Mouse (Mus musculus) hindbrain, embryonic 15.5 days (tissue): Measurements from ENCODE around the gene Micall2. TPM values are rescaled to one million over a fixed set of nuclear protein-coding genes. Genes with fewer than 3 reads are reported as not detected.
A peak's percentile ranks its signal among the peaks of the same experiment; 100 is the strongest.

Source experiments
- ATAC-seq: fragments of 200-750 bp; cut with Nextera tagmentation; 2 replicates; pipeline ENCODE4 v1.8.0; 2017; ENCODE audit warnings: low read depth, moderate number of reproducible peaks, moderate TSS enrichment; ENCODE audit not compliant: low FRiP score
- H3K27ac ChIP-seq: fragments of 300-500 bp; sonication (generic); replicated peaks from 2 replicates; pipeline ENCODE4 v1.5.1; 2015; ENCODE audit warnings: mild to moderate bottlenecking, inconsistent platforms
- H3K27me3 ChIP-seq: fragments of 300-500 bp; sonication (generic); 2 replicates; pipeline ENCODE4 v1.6.1; 2015; ENCODE audit warnings: control low read depth, inconsistent platforms
- H3K36me3 ChIP-seq: fragments of 300-500 bp; sonication (generic); 2 replicates; pipeline ENCODE4 v1.6.1; 2015; ENCODE audit warnings: control low read depth, inconsistent platforms
- H3K4me1 ChIP-seq: fragments of 300-500 bp; sonication (generic); replicated peaks from 2 replicates; pipeline ENCODE4 v1.6.1; 2015; ENCODE audit warnings: control low read depth, inconsistent platforms
- H3K4me2 ChIP-seq: fragments of 300-500 bp; sonication (generic); 2 replicates; pipeline ENCODE4 v1.6.1; 2015; ENCODE audit warnings: moderate library complexity, mild to moderate bottlenecking, inconsistent platforms
- H3K4me3 ChIP-seq: fragments of 300-500 bp; sonication (generic); 2 replicates; pipeline ENCODE4 v1.5.1; 2015; ENCODE audit warnings: mild to moderate bottlenecking, inconsistent platforms
- H3K9ac ChIP-seq: fragments of 300-500 bp; sonication (generic); 2 replicates; pipeline ENCODE4 v1.6.1; 2015; ENCODE audit warnings: inconsistent platforms
- H3K9me3 ChIP-seq: fragments of 300-500 bp; sonication (generic); 2 replicates; pipeline ENCODE4 v1.6.1; 2016; ENCODE audit warnings: control low read depth, inconsistent platforms
- WGBS: fragments of 180-500 bp; shearing (Covaris S2); methylation state at CpG from one replicate; pipeline ENCODE4 v1.1.7; 2015; 5-methylcytosine and 5-hydroxymethylcytosine counted together
- polyA plus RNA-seq: library from polyadenylated mRNA; unstranded; fragments of >200 nt; fragmentation: Nextera tagmentation; extraction: Ambion mirVana; gene quantifications from 2 replicates; pipeline ENCODE4 v1.2.1, GENCODE M21; 2015

Gene Micall2
- polyA plus RNA-seq, 1 experiment from 2014 or later = 12.2 TPM

- 26% methylated on average over 7 of the region's 7 CpGs for WGBS
- Histone ChIP-seq H3K9ac (no peak overlapping the region), H3K27ac (no peak overlapping the region), H3K4me1 (peaks cover 12% of the 10 kb centered on the region), H3K9me3 (no peaks in the 10 kb centered on the region), H3K36me3 (no peaks in the 10 kb centered on the region), H3K4me3 (no peak overlapping the region), H3K27me3 (no peaks in the 10 kb centered on the region), H3K4me2 (peak overlapping the region; percentile 42)
- peak; percentile 50; the same call in 1 of the 2 replicates for ATAC-seq
These were observed 41.1 kb downstream of the Micall2 start for GRCm38 (mm10) chr5:139694989-139695571.

- Histone ChIP-seq H3K27ac (peak overlapping the region; percentile 64), H3K4me2 (peak overlapping the region; percentile 42), H3K9me3 (no peaks in the 10 kb centered on the region)
These were observed 41.7 kb downstream of the Micall2 start for GRCm38 (mm10) chr5:139694292-139694988.

GRCm38 (mm10) chr5:139690791-139691190 lies 45.3 kb downstream of the Micall2 start:
- Histone ChIP-seq H3K9ac (no peak overlapping the region), H3K4me1 (peaks cover 27% of the 10 kb centered on the region), H3K36me3 (no peaks in the 10 kb centered on the region), H3K9me3 (no peaks in the 10 kb centered on the region), H3K27me3 (peaks cover under 1% of the 10 kb centered on the region; the same call in 1 of the 2 replicates), H3K27ac (no peak overlapping the region), H3K4me3 (no peak overlapping the region), H3K4me2 (no peak overlapping the region)
- no peak for ATAC-seq
- WGBS = 78% methylated on average over 9 of the region's 9 CpGs

More at GRCm38 (mm10) chr5:139694292-139694988, 41.7 kb downstream of the Micall2 start:
- H3K9ac ChIP-seq = no peak overlapping the region
- no peak overlapping the region for H3K4me3 ChIP-seq
- peak; percentile 36; the same call in 1 of the 2 replicates for ATAC-seq
- peaks cover 12% of the 10 kb centered on the region for H3K4me1 ChIP-seq
- no peaks in the 10 kb centered on the region for H3K27me3 ChIP-seq
- 45% methylated on average over 16 of the region's 16 CpGs for WGBS
- H3K36me3 ChIP-seq = no peaks in the 10 kb centered on the region

- Histone ChIP-seq H3K9me3 (no peaks in the 10 kb centered on the region), H3K36me3 (no peaks in the 10 kb centered on the region), H3K27ac (no peak overlapping the region), H3K4me1 (peaks cover 17% of the 10 kb centered on the region), H3K4me2 (no peak overlapping the region), H3K4me3 (no peak overlapping the region), H3K9ac (no peak overlapping the region), H3K27me3 (peaks cover 10% of the 10 kb centered on the region)
- ATAC-seq = no peak
- 65% methylated on average over 12 of the region's 12 CpGs for WGBS
These were observed 47.8 kb downstream of the Micall2 start for GRCm38 (mm10) chr5:139688356-139688755.

- no peak overlapping the region for H3K9ac ChIP-seq
- no peak overlapping the region for H3K4me3 ChIP-seq
- no peaks in the 10 kb centered on the region for H3K36me3 ChIP-seq
- H3K4me2 ChIP-seq = no peak overlapping the region
- no peaks in the 10 kb centered on the region for H3K9me3 ChIP-seq
- ATAC-seq = no peak
- H3K4me1 ChIP-seq = peaks cover 22% of the 10 kb centered on the region
- peaks cover 10% of the 10 kb centered on the region for H3K27me3 ChIP-seq
- H3K27ac ChIP-seq = 0 out of 2 replicates have a peak overlapping the region, but pooled peaks have one; percentile 25
- WGBS = 8% methylated on average over 13 of the region's 13 CpGs
These were observed 48.5 kb downstream of the Micall2 start for GRCm38 (mm10) chr5:139687646-139688045.

GRCm38 (mm10) chr5:139686530-139687249 lies 49.4 kb downstream of the Micall2 start:
- ATAC-seq = peak; percentile 43
- no peaks in the 10 kb centered on the region for H3K9me3 ChIP-seq
- no peak overlapping the region; the same call in 1 of the 2 replicates for H3K4me2 ChIP-seq
- 20% methylated on average over 21 of the region's 21 CpGs for WGBS
- H3K27me3 ChIP-seq = peaks cover 10% of the 10 kb centered on the region
- H3K36me3 ChIP-seq = no peaks in the 10 kb centered on the region
- no peak overlapping the region for H3K4me3 ChIP-seq
- peaks cover 28% of the 10 kb centered on the region for H3K4me1 ChIP-seq
- H3K27ac ChIP-seq = peak overlapping the region; percentile 25; the same call in 1 of the 2 replicates
- no peak overlapping the region for H3K9ac ChIP-seq

GRCm38 (mm10) chr5:139683228-139683627 lies 52.9 kb downstream of the Micall2 start:
- H3K27ac ChIP-seq = no peak overlapping the region
- H3K4me3 ChIP-seq = no peak overlapping the region
- H3K27me3 ChIP-seq = peaks cover 13% of the 10 kb centered on the region
- H3K9me3 ChIP-seq = no peaks in the 10 kb centered on the region
- no peaks in the 10 kb centered on the region for H3K36me3 ChIP-seq
- H3K4me1 ChIP-seq = peaks cover 32% of the 10 kb centered on the region
- H3K4me2 ChIP-seq = no peak overlapping the region
- ATAC-seq = no peak
- H3K9ac ChIP-seq = no peak overlapping the region
- WGBS = 3% methylated on average over 2 of the region's 2 CpGs

- H3K27me3 ChIP-seq = peaks cover 13% of the 10 kb centered on the region
- WGBS = 8% methylated on average over 7 of the region's 7 CpGs
- no peaks in the 10 kb centered on the region for H3K36me3 ChIP-seq
- no peak overlapping the region for H3K9ac ChIP-seq
- H3K4me3 ChIP-seq = no peak overlapping the region
- no peaks in the 10 kb centered on the region for H3K9me3 ChIP-seq
- peaks cover 31% of the 10 kb centered on the region for H3K4me1 ChIP-seq
- ATAC-seq = peak; percentile 72
- peak overlapping the region; percentile 35 for H3K4me2 ChIP-seq
- H3K27ac ChIP-seq = peak overlapping the region; percentile 81
These were observed 53.5 kb downstream of the Micall2 start for GRCm38 (mm10) chr5:139682631-139682977.

GRCm38 (mm10) chr5:139681832-139682630 lies 54.1 kb downstream of the Micall2 start:
- Histone ChIP-seq H3K4me3 (no peak overlapping the region), H3K4me1 (peaks cover 26% of the 10 kb centered on the region), H3K9ac (no peak overlapping the region), H3K4me2 (peak overlapping the region; percentile 35), H3K27ac (peak overlapping the region; percentile 81), H3K9me3 (no peaks in the 10 kb centered on the region), H3K27me3 (peaks cover 13% of the 10 kb centered on the region), H3K36me3 (no peaks in the 10 kb centered on the region)
- ATAC-seq = peak; percentile 56
- 3% methylated on average over 20 of the region's 20 CpGs for WGBS

GRCm38 (mm10) chr5:139675707-139675967 lies 60.5 kb downstream of the Micall2 start:
- no peak for ATAC-seq
- H3K9ac ChIP-seq = no peak overlapping the region
- H3K4me3 ChIP-seq = no peak overlapping the region
- no peak overlapping the region for H3K27ac ChIP-seq
- peaks cover 11% of the 10 kb centered on the region for H3K4me1 ChIP-seq
- H3K27me3 ChIP-seq = peaks cover 33% of the 10 kb centered on the region
- H3K9me3 ChIP-seq = no peaks in the 10 kb centered on the region
- no peaks in the 10 kb centered on the region for H3K36me3 ChIP-seq
- H3K4me2 ChIP-seq = no peak overlapping the region

GRCm38 (mm10) chr5:139674940-139675706 lies 61.0 kb downstream of the Micall2 start:
- peaks cover 33% of the 10 kb centered on the region for H3K27me3 ChIP-seq
- no peak overlapping the region for H3K4me2 ChIP-seq
- 26% methylated on average over 13 of the region's 13 CpGs for WGBS
- no peak overlapping the region for H3K9ac ChIP-seq
- H3K27ac ChIP-seq = no peak overlapping the region
- H3K4me1 ChIP-seq = peaks cover 11% of the 10 kb centered on the region
- no peaks in the 10 kb centered on the region for H3K9me3 ChIP-seq
- no peak overlapping the region for H3K4me3 ChIP-seq
- no peaks in the 10 kb centered on the region for H3K36me3 ChIP-seq
- no peak for ATAC-seq
